Mouse (Mus musculus): ENCODE measurements around the gene Strip1. TPM values are rescaled to one million over a fixed set of nuclear protein-coding genes. Genes with fewer than 3 reads are reported as not detected.

Gene Strip1
- total RNA-seq, 2 experiments from 2014 or later = 15.4 to 16.3 TPM

GRCm38 (mm10) chr3:107593632-107594031 is 37.9 kb downstream of the Strip1 start:
- DNase-seq = no peak

- no peak for DNase-seq
These were observed 39.9 kb downstream of the Strip1 start for GRCm38 (mm10) chr3:107591612-107592011.

- DNase-seq = no peak
These were observed 45.0 kb downstream of the Strip1 start for GRCm38 (mm10) chr3:107586504-107586903.

GRCm38 (mm10) chr3:107583893-107584292 is 47.6 kb downstream of the Strip1 start:
- DNase-seq = no peak

GRCm38 (mm10) chr3:107582875-107583767 is 48.4 kb downstream of the Strip1 start:
- no peak for DNase-seq

- DNase-seq = no peak
These were observed 49.2 kb downstream of the Strip1 start for GRCm38 (mm10) chr3:107582130-107582874.

- DNase-seq = no peak
These were observed 50.1 kb downstream of the Strip1 start for GRCm38 (mm10) chr3:107581103-107582010.

GRCm38 (mm10) chr3:107579466-107579865 is 52.0 kb downstream of the Strip1 start:
- no peak for DNase-seq

- DNase-seq = no peak
These were observed 53.6 kb downstream of the Strip1 start for GRCm38 (mm10) chr3:107577810-107578390.

- no peak for DNase-seq
These were observed 54.7 kb downstream of the Strip1 start for GRCm38 (mm10) chr3:107576807-107577206.

- no peak for DNase-seq
These were observed 60.3 kb downstream of the Strip1 start for GRCm38 (mm10) chr3:107571205-107571604.

- DNase-seq = no peak
These were observed 62.8 kb downstream of the Strip1 start for GRCm38 (mm10) chr3:107568721-107569120.

GRCm38 (mm10) chr3:107567766-107568165 is 63.7 kb downstream of the Strip1 start:
- no peak for DNase-seq

- DNase-seq = no peak
These were observed 66.2 kb downstream of the Strip1 start for GRCm38 (mm10) chr3:107565331-107565730.

- no peak for DNase-seq
These were observed 67.6 kb downstream of the Strip1 start for GRCm38 (mm10) chr3:107563880-107564279.

GRCm38 (mm10) chr3:107562591-107562990 is 68.9 kb downstream of the Strip1 start:
- no peak for DNase-seq

Other genes with a start within 250 kb of the Strip1 start
- 10 to 100 TPM; 87.0 to 94.0 TPM for gene Kcnc4, start 172.1 kb downstream of the Strip1 start, total RNA-seq (2021)
- gene Slc6a17, start 113.7 kb downstream of the Strip1 start, total RNA-seq (2021) = under 1 TPM; 0.41 to 0.46 TPM
- gene Ubl4b, start 76.6 kb downstream of the Strip1 start, total RNA-seq (2021) = not detected
- gene Alx3, start 36.7 kb downstream of the Strip1 start, total RNA-seq (2021) = not detected
- not detected for gene Gm10961, start 372 bp downstream of the Strip1 start, total RNA-seq (2021)
- 10 to 100 TPM; 30.7 to 31.8 TPM for gene Ahcyl1, start 64.9 kb upstream of the Strip1 start, total RNA-seq (2021)
- 10 to 100 TPM in 1 of 2 experiments, 1 to 10 TPM in 1; 9.5 to 10.6 TPM for gene Csf1, start 128.8 kb upstream of the Strip1 start, total RNA-seq (2021)
- gene Eps8l3, start 245.5 kb upstream of the Strip1 start, total RNA-seq (2021) = not detected